Mouse (Mus musculus): ENCODE measurements around the gene Ece1. TPM values are rescaled to one million over a fixed set of nuclear protein-coding genes. Genes with fewer than 3 reads are reported as not detected.

The Ece1 gene
- total and polyA plus RNA-seq, 3 experiments, result 25.3 to 43.8 TPM; not detected in 1

DNA sequence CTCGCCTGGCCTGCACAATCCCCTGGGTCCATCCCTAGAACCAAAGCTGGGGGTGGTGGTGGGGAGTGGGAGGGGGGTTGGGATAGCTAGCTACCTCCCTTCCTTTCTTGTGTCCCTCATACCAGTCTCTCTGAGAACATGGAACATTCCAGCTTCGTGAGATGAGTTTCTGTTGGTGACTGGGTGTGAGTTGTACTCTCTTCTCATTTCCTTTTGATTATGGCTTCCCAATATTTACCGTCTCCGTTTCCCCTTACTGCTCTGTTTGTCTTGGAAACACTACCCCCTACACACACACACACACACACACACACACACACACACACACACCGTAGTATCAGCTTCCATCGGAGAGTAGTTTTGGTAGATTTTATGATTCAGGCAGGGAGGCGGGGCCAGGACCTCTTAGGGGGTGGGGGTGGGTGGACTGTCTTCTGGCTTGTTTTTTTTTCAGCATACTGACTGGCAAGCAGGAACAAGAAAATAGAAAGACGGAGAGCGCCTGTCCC, 68.5 kb downstream of the Ece1 start:
- Histone ChIP-seq H3K4me1 (ENCODE audit: control insufficient read depth in 1 of 2, insufficient read depth in 2 of 2, low read length in 2 of 2) (no peaks in the 10 kb centered on the region), H3K9me3 (replicated peaks; ENCODE audit: insufficient read depth, low read length) (no peaks in the 10 kb centered on the region), H3K27ac (ENCODE audit: control insufficient read depth, low read depth, low read length) (0 out of 2 replicates have a peak overlapping the region, but pooled peaks have one; percentile 5), H3K27me3 (ENCODE audit: control insufficient read depth in 1 of 2, insufficient read depth in 2 of 2, low read length in 2 of 2) (no peaks in the 10 kb centered on the region), H3K36me3 (ENCODE audit: control insufficient read depth in 1 of 2, insufficient read depth in 2 of 2, low read length in 2 of 2) (no peaks in the 10 kb centered on the region), H3K4me3 (ENCODE audit: control insufficient read depth in 1 of 2, insufficient read depth in 1 of 2, low read depth in 2 of 2, low read length in 2 of 2) (no peak overlapping the region), H3K9ac (ENCODE audit: control insufficient read depth, low read depth, low read length, poor library complexity, severe bottlenecking) (no peak overlapping the region), H3K79me2 (ENCODE audit: control insufficient read depth, insufficient read depth, low read length, poor library complexity) (no peaks in the 10 kb centered on the region)
- TF ChIP-seq KAT2A (conservative IDR thresholded peaks at IDR 0.05; ENCODE audit: low read depth, low read length) (no peak), ZKSCAN1 (IDR thresholded peaks at IDR 0.05; ENCODE audit: low read depth, low read length) (no peak), USF1 (IDR thresholded peaks at IDR 0.05; ENCODE audit: low read depth, low read length) (no peak)
- DNase-seq (ENCODE audit: low read depth, low spot score), result no peak

DNA sequence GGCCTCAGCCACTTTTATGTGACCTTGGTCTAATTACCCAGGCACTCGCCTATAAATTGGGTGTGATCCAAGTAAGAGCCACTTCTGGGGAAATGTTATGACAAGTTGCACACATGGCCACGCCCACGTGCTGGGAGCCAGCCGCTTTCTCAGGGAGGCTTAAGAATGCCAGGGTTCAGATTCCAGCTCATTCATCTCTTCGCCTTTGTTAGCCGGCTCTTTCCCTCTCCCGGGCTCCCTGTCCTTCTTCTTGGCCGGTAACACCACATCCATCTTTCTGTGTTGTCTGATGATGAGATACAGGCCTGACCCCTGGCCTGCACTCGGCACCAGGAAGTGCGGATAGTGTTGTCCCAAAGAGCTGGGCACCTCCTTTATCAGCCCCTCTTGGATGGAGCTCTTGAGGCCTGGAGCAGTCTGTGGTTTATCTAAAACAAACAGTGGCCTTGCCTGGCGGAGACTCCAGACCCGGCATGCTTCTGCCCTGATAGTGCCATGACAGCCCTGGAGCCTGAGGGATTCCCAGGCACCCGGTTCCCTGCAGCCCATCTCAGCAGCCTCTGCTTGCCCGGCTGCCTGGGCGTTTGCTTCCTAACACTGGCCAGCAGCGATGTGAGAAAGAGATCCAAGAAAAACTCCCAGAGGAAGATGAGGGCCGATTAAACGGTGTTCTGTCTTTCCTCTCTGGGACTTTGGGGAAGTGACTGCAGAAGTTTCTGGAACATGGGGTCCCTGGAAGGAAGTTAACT, 69.1 kb downstream of the Ece1 start:
- Histone ChIP-seq H3K36me3 (ENCODE audit: control insufficient read depth in 1 of 2, insufficient read depth in 2 of 2, low read length in 2 of 2) (no peaks in the 10 kb centered on the region), H3K79me2 (ENCODE audit: control insufficient read depth, insufficient read depth, low read length, poor library complexity) (no peaks in the 10 kb centered on the region), H3K9ac (ENCODE audit: control insufficient read depth, low read depth, low read length, poor library complexity, severe bottlenecking) (no peak overlapping the region), H3K9me3 (replicated peaks; ENCODE audit: insufficient read depth, low read length) (no peaks in the 10 kb centered on the region), H3K4me3 (ENCODE audit: control insufficient read depth in 1 of 2, insufficient read depth in 1 of 2, low read depth in 2 of 2, low read length in 2 of 2) (no peak overlapping the region), H3K27me3 (ENCODE audit: control insufficient read depth in 1 of 2, insufficient read depth in 2 of 2, low read length in 2 of 2) (no peaks in the 10 kb centered on the region), H3K4me1 (ENCODE audit: control insufficient read depth in 1 of 2, insufficient read depth in 2 of 2, low read length in 2 of 2) (no peaks in the 10 kb centered on the region), H3K27ac (ENCODE audit: control insufficient read depth, low read depth, low read length) (0 out of 2 replicates have a peak overlapping the region, but pooled peaks have one; percentile 5)
- peak; percentile 45 for DNase-seq (ENCODE audit: low read depth, low spot score)
- no peak for TF ChIP-seq SIN3A (IDR thresholded peaks at IDR 0.05; ENCODE audit: low read length)
- TF ChIP-seq MYB (IDR thresholded peaks at IDR 0.05; ENCODE audit: low read depth, low read length), result no peak
- TF ChIP-seq TAL1 (IDR thresholded peaks at IDR 0.05; ENCODE audit: low read length), result peak; percentile 84

DNA sequence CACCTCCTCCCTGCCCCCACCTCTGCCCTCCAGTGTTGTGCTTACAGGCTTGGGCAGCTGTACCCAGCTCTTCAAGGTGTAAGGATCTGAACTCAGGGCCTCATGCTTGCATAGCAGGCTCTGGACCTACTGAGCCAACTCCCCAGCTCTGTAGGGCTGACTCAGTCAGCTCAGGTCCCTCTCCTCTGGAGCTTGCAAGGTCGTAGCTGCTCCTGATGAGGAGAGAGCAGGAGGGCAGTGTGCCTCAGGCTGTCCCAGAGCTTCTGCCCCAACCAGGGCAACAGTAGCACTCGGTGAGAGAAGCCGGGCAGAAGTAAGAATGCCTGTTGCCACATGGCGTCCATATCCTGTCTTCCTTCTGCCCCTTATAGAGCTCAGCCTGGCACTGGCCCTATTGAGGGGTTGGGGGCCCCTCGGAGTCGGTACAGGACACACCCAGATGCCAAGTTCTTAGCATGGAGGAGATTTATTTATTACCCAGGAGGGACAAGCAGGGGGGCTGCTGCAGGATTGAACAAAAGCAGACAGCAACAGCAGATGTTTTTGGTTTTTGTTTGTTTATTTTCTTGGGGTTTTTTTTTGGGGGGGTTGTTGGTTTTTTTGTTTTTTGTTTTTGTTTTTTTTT, 70.6 kb downstream of the Ece1 start:
- Histone ChIP-seq H3K4me3 (ENCODE audit: control insufficient read depth in 1 of 2, insufficient read depth in 1 of 2, low read depth in 2 of 2, low read length in 2 of 2) (no peak overlapping the region), H3K27me3 (ENCODE audit: control insufficient read depth in 1 of 2, insufficient read depth in 2 of 2, low read length in 2 of 2) (no peaks in the 10 kb centered on the region), H3K27ac (ENCODE audit: control insufficient read depth, low read depth, low read length) (no peak overlapping the region), H3K4me1 (ENCODE audit: control insufficient read depth in 1 of 2, insufficient read depth in 2 of 2, low read length in 2 of 2) (no peaks in the 10 kb centered on the region), H3K36me3 (ENCODE audit: control insufficient read depth in 1 of 2, insufficient read depth in 2 of 2, low read length in 2 of 2) (no peaks in the 10 kb centered on the region), H3K79me2 (ENCODE audit: control insufficient read depth, insufficient read depth, low read length, poor library complexity) (no peaks in the 10 kb centered on the region), H3K9ac (ENCODE audit: control insufficient read depth, low read depth, low read length, poor library complexity, severe bottlenecking) (no peak overlapping the region), H3K9me3 (replicated peaks; ENCODE audit: insufficient read depth, low read length) (no peaks in the 10 kb centered on the region)
- TF ChIP-seq E2F4 (IDR thresholded peaks at IDR 0.05; ENCODE audit: borderline replicate concordance, low read depth, low read length), result no peak
- no peak for TF ChIP-seq POLR2A (IDR thresholded peaks at IDR 0.05; ENCODE audit: control insufficient read depth in 1 of 2, insufficient read depth in 1 of 2, low read depth in 1 of 2, low read length in 2 of 2, poor library complexity in 1 of 2)
- no peak for TF ChIP-seq RCOR1 (IDR thresholded peaks at IDR 0.05; ENCODE audit: low read depth, low read length)
- TF ChIP-seq TAL1 (IDR thresholded peaks at IDR 0.05; ENCODE audit: low read length), result no peak
- DNase-seq (ENCODE audit: low read depth, low spot score), result no peak
